Mouse (Mus musculus) yolk sac, embryonic 10.5 days (tissue): Measurements from ENCODE around the gene Gm10112.
A peak's percentile ranks its signal among the peaks of the same experiment; 100 is the strongest.

Experiments
- DNase-seq: peaks from one replicate; pipeline ENCODE4 v3.0.0-alpha.2; 2017; ENCODE audit warnings: low spot score

The Gm10112 gene

GRCm38 (mm10) chrX:111168040-111168439 is at the start of gene Gm10112:
Gm10112 (plus strand) TSS chrX:111168340.
- no peak for DNase-seq

- DNase-seq = no peak
Observed at GRCm38 (mm10) chrX:111189574-111189973, 21.4 kb downstream of the Gm10112 start.

- DNase-seq = peak; percentile 1
Observed at GRCm38 (mm10) chrX:111196376-111196775, 28.2 kb downstream of the Gm10112 start.

- DNase-seq = peak; percentile 16
Observed at GRCm38 (mm10) chrX:111210225-111210624, 42.1 kb downstream of the Gm10112 start.
